Mouse (Mus musculus): ENCODE data around the gene Cdc14a. TPM values are rescaled to one million over a fixed set of nuclear protein-coding genes. Genes with fewer than 3 reads are reported as not detected.

Cdc14a gene
- polyA plus RNA-seq, 1 experiment from 2014 or later, result 6.7 TPM

- Histone ChIP-seq H3K27me3 (replicated peaks; ENCODE audit: control insufficient read depth, insufficient read depth, low read length) (no peaks in the 10 kb centered on the region), H3K9ac (ENCODE audit: low read depth, low read length) (no peak overlapping the region), H3K27ac (ENCODE audit: low read depth, low read length) (no peak overlapping the region), H3K9me3 (ENCODE audit: control insufficient read depth, low read length) (no peaks in the 10 kb centered on the region), H3K4me3 (ENCODE audit: low read depth, low read length) (no peak overlapping the region), H3K4me2 (no peak overlapping the region), H3K4me1 (replicated peaks; ENCODE audit: control insufficient read depth, insufficient read depth, low read length) (no peaks in the 10 kb centered on the region), H3K36me3 (ENCODE audit: control insufficient read depth, insufficient read depth, low read length) (no peaks in the 10 kb centered on the region)
- DNase-seq (ENCODE audit: low spot score) (no peak), ATAC-seq (replicated peaks; ENCODE audit: low FRiP score) (0 out of 2 replicates have a peak, but pooled peaks have one; percentile 46)
- WGBS, result 15% methylated on average over 7 of the region's 7 CpGs
These were observed 90.6 kb downstream of the Cdc14a start for GRCm38 (mm10) chr3:116333229-116333628.

- H3K4me1 ChIP-seq (replicated peaks; ENCODE audit: control insufficient read depth, insufficient read depth, low read length), result peaks cover 3% of the 10 kb centered on the region
- WGBS, result 41% methylated on average over 8 of the region's 8 CpGs
- H3K9me3 ChIP-seq (ENCODE audit: control insufficient read depth, low read length), result no peaks in the 10 kb centered on the region
- ATAC-seq (replicated peaks; ENCODE audit: low FRiP score), result peak; percentile 65; the same call in 1 of the 2 replicates
- no peak overlapping the region for H3K4me3 ChIP-seq (ENCODE audit: low read depth, low read length)
- H3K27me3 ChIP-seq (replicated peaks; ENCODE audit: control insufficient read depth, insufficient read depth, low read length), result no peaks in the 10 kb centered on the region
- DNase-seq (ENCODE audit: low spot score), result no peak
- no peak overlapping the region for H3K9ac ChIP-seq (ENCODE audit: low read depth, low read length)
- no peak overlapping the region for H3K4me2 ChIP-seq
- H3K27ac ChIP-seq (ENCODE audit: low read depth, low read length), result no peak overlapping the region
- H3K36me3 ChIP-seq (ENCODE audit: control insufficient read depth, insufficient read depth, low read length), result no peaks in the 10 kb centered on the region
These were observed 91.9 kb downstream of the Cdc14a start for GRCm38 (mm10) chr3:116331811-116332464.

GRCm38 (mm10) chr3:116329976-116330375 is 93.9 kb downstream of the Cdc14a start:
- peaks cover 5% of the 10 kb centered on the region for H3K4me1 ChIP-seq (replicated peaks; ENCODE audit: control insufficient read depth, insufficient read depth, low read length)
- no peaks in the 10 kb centered on the region for H3K36me3 ChIP-seq (ENCODE audit: control insufficient read depth, insufficient read depth, low read length)
- H3K9ac ChIP-seq (ENCODE audit: low read depth, low read length), result no peak overlapping the region
- H3K27me3 ChIP-seq (replicated peaks; ENCODE audit: control insufficient read depth, insufficient read depth, low read length), result no peaks in the 10 kb centered on the region
- WGBS, result 90% methylated on average over 8 of the region's 8 CpGs
- ATAC-seq (replicated peaks; ENCODE audit: low FRiP score) (no peak), DNase-seq (ENCODE audit: low spot score) (no peak)
- no peak overlapping the region for H3K4me2 ChIP-seq
- no peak overlapping the region for H3K27ac ChIP-seq (ENCODE audit: low read depth, low read length)
- H3K9me3 ChIP-seq (ENCODE audit: control insufficient read depth, low read length), result no peaks in the 10 kb centered on the region
- H3K4me3 ChIP-seq (ENCODE audit: low read depth, low read length), result no peak overlapping the region

GRCm38 (mm10) chr3:116329023-116329762 is 94.6 kb downstream of the Cdc14a start:
- H3K27me3 ChIP-seq (replicated peaks; ENCODE audit: control insufficient read depth, insufficient read depth, low read length), result no peaks in the 10 kb centered on the region
- DNase-seq (ENCODE audit: low spot score) (no peak), ATAC-seq (replicated peaks; ENCODE audit: low FRiP score) (no peak)
- no peak overlapping the region for H3K4me3 ChIP-seq (ENCODE audit: low read depth, low read length)
- H3K36me3 ChIP-seq (ENCODE audit: control insufficient read depth, insufficient read depth, low read length), result no peaks in the 10 kb centered on the region
- peaks cover 5% of the 10 kb centered on the region for H3K4me1 ChIP-seq (replicated peaks; ENCODE audit: control insufficient read depth, insufficient read depth, low read length)
- no peak overlapping the region for H3K4me2 ChIP-seq
- H3K9ac ChIP-seq (ENCODE audit: low read depth, low read length), result no peak overlapping the region
- H3K9me3 ChIP-seq (ENCODE audit: control insufficient read depth, low read length), result no peaks in the 10 kb centered on the region
- 89% methylated on average over 18 of the region's 18 CpGs for WGBS
- H3K27ac ChIP-seq (ENCODE audit: low read depth, low read length), result no peak overlapping the region

- H3K9ac ChIP-seq (ENCODE audit: low read depth, low read length), result no peak overlapping the region
- no peak for ATAC-seq (replicated peaks; ENCODE audit: low FRiP score)
- H3K4me1 ChIP-seq (replicated peaks; ENCODE audit: control insufficient read depth, insufficient read depth, low read length), result peaks cover 5% of the 10 kb centered on the region
- H3K27ac ChIP-seq (ENCODE audit: low read depth, low read length), result no peak overlapping the region
- no peaks in the 10 kb centered on the region for H3K36me3 ChIP-seq (ENCODE audit: control insufficient read depth, insufficient read depth, low read length)
- peak overlapping the region; percentile 54; the same call in 1 of the 2 replicates for H3K4me2 ChIP-seq
- no peaks in the 10 kb centered on the region for H3K9me3 ChIP-seq (ENCODE audit: control insufficient read depth, low read length)
- 62% methylated on average over 10 of the region's 10 CpGs for WGBS
- H3K27me3 ChIP-seq (replicated peaks; ENCODE audit: control insufficient read depth, insufficient read depth, low read length), result no peaks in the 10 kb centered on the region
- no peak overlapping the region for H3K4me3 ChIP-seq (ENCODE audit: low read depth, low read length)
- DNase-seq (ENCODE audit: low spot score), result no peak
These were observed 96.2 kb downstream of the Cdc14a start for GRCm38 (mm10) chr3:116327616-116328004.

GRCm38 (mm10) chr3:116327001-116327615 is 96.7 kb downstream of the Cdc14a start:
- H3K27ac ChIP-seq (ENCODE audit: low read depth, low read length), result no peak overlapping the region
- no peak overlapping the region for H3K9ac ChIP-seq (ENCODE audit: low read depth, low read length)
- peaks cover 5% of the 10 kb centered on the region for H3K4me1 ChIP-seq (replicated peaks; ENCODE audit: control insufficient read depth, insufficient read depth, low read length)
- 20% methylated on average over 23 of the region's 23 CpGs for WGBS
- H3K27me3 ChIP-seq (replicated peaks; ENCODE audit: control insufficient read depth, insufficient read depth, low read length), result no peaks in the 10 kb centered on the region
- H3K9me3 ChIP-seq (ENCODE audit: control insufficient read depth, low read length), result no peaks in the 10 kb centered on the region
- no peaks in the 10 kb centered on the region for H3K36me3 ChIP-seq (ENCODE audit: control insufficient read depth, insufficient read depth, low read length)
- H3K4me2 ChIP-seq, result peak overlapping the region; percentile 54
- peak; percentile 74 for DNase-seq (ENCODE audit: low spot score)
- ATAC-seq (replicated peaks; ENCODE audit: low FRiP score), result peak; percentile 62
- H3K4me3 ChIP-seq (ENCODE audit: low read depth, low read length), result peak overlapping the region; percentile 14; the same call in 1 of the 2 replicates

GRCm38 (mm10) chr3:116325501-116325900 is 98.3 kb downstream of the Cdc14a start:
- WGBS, result 81% methylated on average over 2 of the region's 2 CpGs
- Histone ChIP-seq H3K4me1 (replicated peaks; ENCODE audit: control insufficient read depth, insufficient read depth, low read length) (peaks cover 5% of the 10 kb centered on the region), H3K9ac (ENCODE audit: low read depth, low read length) (no peak overlapping the region), H3K4me2 (no peak overlapping the region), H3K36me3 (ENCODE audit: control insufficient read depth, insufficient read depth, low read length) (no peaks in the 10 kb centered on the region), H3K9me3 (ENCODE audit: control insufficient read depth, low read length) (no peaks in the 10 kb centered on the region), H3K27ac (ENCODE audit: low read depth, low read length) (no peak overlapping the region), H3K27me3 (replicated peaks; ENCODE audit: control insufficient read depth, insufficient read depth, low read length) (no peaks in the 10 kb centered on the region), H3K4me3 (ENCODE audit: low read depth, low read length) (no peak overlapping the region)
- ATAC-seq (replicated peaks; ENCODE audit: low FRiP score) (no peak), DNase-seq (ENCODE audit: low spot score) (peak; percentile 12)

GRCm38 (mm10) chr3:116319696-116320095 is 104.1 kb downstream of the Cdc14a start:
- no peak overlapping the region for H3K4me3 ChIP-seq (ENCODE audit: low read depth, low read length)

More at GRCm38 (mm10) chr3:116319696-116320095, 104.1 kb downstream of the Cdc14a start:
- WGBS, result 94% methylated on average over 5 of the region's 5 CpGs
- DNase-seq (ENCODE audit: low spot score) (no peak), ATAC-seq (replicated peaks; ENCODE audit: low FRiP score) (no peak)
- Histone ChIP-seq H3K4me1 (replicated peaks; ENCODE audit: control insufficient read depth, insufficient read depth, low read length) (no peaks in the 10 kb centered on the region), H3K36me3 (ENCODE audit: control insufficient read depth, insufficient read depth, low read length) (no peaks in the 10 kb centered on the region; the same call in 1 of the 2 replicates), H3K9me3 (ENCODE audit: control insufficient read depth, low read length) (no peaks in the 10 kb centered on the region), H3K27ac (ENCODE audit: low read depth, low read length) (no peak overlapping the region), H3K27me3 (replicated peaks; ENCODE audit: control insufficient read depth, insufficient read depth, low read length) (no peaks in the 10 kb centered on the region), H3K9ac (ENCODE audit: low read depth, low read length) (no peak overlapping the region), H3K4me2 (no peak overlapping the region)

Measured in liver, embryonic 11.5 days (tissue).